Mouse (Mus musculus) heart, adult 2 months (tissue): ENCODE measurements around the gene Ap3s2.
A peak's percentile ranks its signal among the peaks of the same experiment; 100 is the strongest.

Experiments
- CTCF ChIP-seq: fragments of 200-600 bp; IDR thresholded peaks from 2 replicates; pipeline ENCODE4 v1.8.1; 2022; ENCODE audit warnings: antibody characterized with exemption, mild to moderate bottlenecking, moderate library complexity
- POLR2A ChIP-seq: fragments of 200-500 bp; IDR thresholded peaks from 2 replicates; pipeline ENCODE4 v1.6.1; 2011; ENCODE audit warnings: mild to moderate bottlenecking, low read depth, low read length, control low read depth; ENCODE audit not compliant: insufficient read depth

- TF ChIP-seq CTCF (0 out of 2 replicates have a peak, but pooled peaks have one; percentile 11), POLR2A (peak; percentile 58; the same call in 1 of the 2 replicates)
Observed at GRCm38 (mm10) chr7:79934862-79935510, 14.5 kb upstream of the Ap3s2 start, which contains the start of gene Arpin.
